Mouse (Mus musculus) lung, adult 2 months (tissue): Measurements from ENCODE around the gene Fgf11. TPM values are rescaled to one million over a fixed set of nuclear protein-coding genes. Genes with fewer than 3 reads are reported as not detected.
A peak's percentile ranks its signal among the peaks of the same experiment; 100 is the strongest.

Source experiments
- DNase-seq: peaks from one replicate; pipeline ENCODE4 v3.0.0; 2022
- H3K4me1 ChIP-seq: fragments of 200-500 bp; 2 replicates; pipeline ENCODE4 v1.6.1; 2011; ENCODE audit warnings: low read length; ENCODE audit not compliant: control insufficient read depth, insufficient read depth
- H3K4me3 ChIP-seq: fragments of 200-500 bp; replicated peaks from 2 replicates; pipeline ENCODE3; 2011; ENCODE audit warnings: low read depth, mild to moderate bottlenecking, control low read depth, low read length; ENCODE audit errors: extremely low read depth
- CTCF ChIP-seq: fragments of 200-500 bp; IDR thresholded peaks from 2 replicates; pipeline ENCODE4 v1.5.1; 2011; ENCODE audit warnings: mild to moderate bottlenecking, low read length, control low read depth; ENCODE audit not compliant: insufficient read depth
- POLR2A ChIP-seq: fragments of 200-500 bp; IDR thresholded peaks from 2 replicates; pipeline ENCODE4 v1.6.1; 2011; ENCODE audit warnings: low read depth, mild to moderate bottlenecking, control low read depth, low read length, borderline replicate concordance; ENCODE audit errors: extremely low read depth
- WGBS: fragments of 180-500 bp; shearing (Covaris S2); methylation state at CpG from one replicate; pipeline ENCODE4 v1.1.7; 2018; 5-methylcytosine and 5-hydroxymethylcytosine counted together
- polyA plus RNA-seq: library from polyadenylated mRNA; depleted of rRNA; stranded (reverse); fragments of >200 nt; gene quantifications from 2 replicates; pipeline ENCODE4 v1.2.3, GENCODE M21; 2012

Gene Fgf11
- polyA plus RNA-seq, 1 experiment: 8.0 TPM

DNA sequence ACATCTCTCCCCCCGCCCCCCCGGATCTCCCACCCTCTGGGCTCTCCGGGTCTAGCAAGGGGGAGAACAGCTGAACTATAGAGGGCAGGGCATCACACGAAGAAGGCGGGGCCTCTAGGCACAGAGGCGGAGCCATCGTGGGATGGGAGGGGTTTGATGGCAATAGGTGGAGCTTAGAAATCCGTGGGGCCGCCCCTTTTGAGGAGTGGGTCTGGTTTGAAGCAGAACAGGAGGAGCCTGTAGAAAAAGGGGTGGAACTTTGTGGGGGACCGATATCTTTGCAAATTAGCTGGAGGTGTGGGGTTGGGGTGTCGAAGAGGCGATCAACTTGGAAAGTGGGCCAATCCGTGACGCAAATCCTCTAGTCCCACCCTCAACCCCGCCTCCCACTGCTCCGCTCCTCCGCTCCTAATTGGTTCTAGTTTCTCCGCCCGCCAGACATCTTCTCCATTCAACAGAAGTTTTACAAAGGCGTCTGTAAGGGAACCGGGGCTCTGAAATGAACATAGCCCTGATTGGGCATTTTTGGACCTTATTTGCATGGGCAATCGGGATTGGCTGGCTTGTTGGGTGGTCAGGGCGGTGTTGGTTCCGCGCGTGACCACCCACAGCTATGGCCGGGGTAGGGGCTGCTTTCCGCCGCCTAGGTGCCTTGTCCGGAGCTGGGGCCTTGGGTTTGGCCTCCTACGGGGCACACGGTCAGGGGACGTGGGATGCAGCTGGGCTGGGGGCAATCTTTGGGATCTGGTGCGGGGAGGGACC lies 36.5 kb upstream of the Fgf11 start, which contains the start of gene Tmem256:
Gene Tmem256, plus strand, starts transcription at position 563 of the 762 bp plus-strand sequence.
- DNase-seq: peak; percentile 95
- Histone ChIP-seq H3K4me3 (peak within 1 kb of the TSS; percentile 99), H3K4me1 (0 out of 2 replicates have a peak, but pooled peaks cover 2% of the 10 kb centered on the region)
- WGBS: under 1% methylated on average over 34 of the region's 34 CpGs
- TF ChIP-seq CTCF (no peak), POLR2A (peak; percentile 90)

DNA sequence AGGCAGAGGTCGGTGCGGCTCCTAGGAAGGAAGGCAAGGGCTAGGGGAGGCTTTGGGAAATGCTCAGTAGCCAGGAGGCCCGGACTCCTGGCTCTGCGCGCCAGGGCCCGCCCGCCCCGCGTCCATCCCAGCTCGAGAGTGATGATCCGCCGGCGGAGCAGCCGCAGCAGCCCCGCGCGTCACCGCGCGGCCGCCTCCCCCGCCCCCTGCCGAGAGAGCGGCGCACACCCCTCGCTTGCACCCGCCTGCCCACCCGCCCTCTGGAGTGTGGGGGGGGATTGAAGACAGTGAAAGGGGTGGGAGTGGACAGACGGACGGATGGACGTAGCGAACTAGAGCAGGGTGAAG lies 35.9 kb upstream of the Fgf11 start, which contains the start of gene Nlgn2:
Gene Nlgn2, minus strand, starts transcription at position 181 of the 348 bp plus-strand sequence.
- under 1% methylated on average over 32 of the region's 32 CpGs for WGBS
- peak within 1 kb of the TSS; percentile 99 for H3K4me3 ChIP-seq
- no peak for TF ChIP-seq POLR2A
- H3K4me1 ChIP-seq: 0 out of 2 replicates have a peak, but pooled peaks cover 2% of the 10 kb centered on the region
- DNase-seq: no peak

DNA sequence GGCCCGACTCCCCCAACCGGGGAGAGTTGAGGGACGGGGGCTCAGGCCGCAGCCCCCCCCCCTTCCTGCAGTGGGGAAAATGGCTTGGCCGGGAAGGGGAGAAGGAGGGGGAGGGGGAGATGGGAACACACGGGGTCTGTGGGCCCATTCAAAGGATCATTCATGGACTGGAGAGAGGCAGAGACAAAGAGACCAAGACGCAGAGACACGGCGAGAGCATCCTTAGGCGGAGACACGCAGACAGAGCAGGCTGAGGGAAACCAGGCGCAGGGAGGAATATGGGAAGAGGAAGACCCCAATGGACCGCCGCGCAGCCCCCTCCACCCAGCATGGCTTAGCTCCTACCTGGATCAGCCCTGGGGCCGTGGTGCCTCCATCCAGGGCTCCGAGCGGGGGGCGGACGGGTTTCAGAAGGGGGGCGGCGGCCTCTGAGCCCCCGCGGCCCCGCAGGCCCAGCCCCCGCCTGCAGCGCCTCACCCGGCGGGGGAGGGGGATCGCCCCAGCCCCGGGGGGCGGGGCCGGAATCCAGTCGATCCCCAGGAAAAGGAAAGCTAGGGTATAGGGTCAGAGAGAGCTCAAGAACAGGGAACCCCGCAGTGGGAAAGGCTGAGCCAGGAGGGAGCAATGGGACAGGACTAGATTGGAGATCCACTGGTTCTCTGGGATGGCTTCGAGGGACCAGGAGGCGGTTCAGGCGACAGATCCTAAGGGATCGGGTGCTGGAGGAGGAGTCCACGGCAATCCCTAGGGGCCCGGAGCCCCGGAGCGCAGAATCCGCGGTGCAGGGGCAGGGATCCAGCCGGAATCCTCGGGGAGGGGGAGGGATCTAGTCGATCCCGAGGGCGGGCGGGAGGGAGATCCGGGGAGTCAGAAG lies 35.3 kb upstream of the Fgf11 start:
- DNase-seq: no peak
- Histone ChIP-seq H3K4me1 (0 out of 2 replicates have a peak, but pooled peaks cover 2% of the 10 kb centered on the region), H3K4me3 (peak overlapping the region; percentile 66)
- TF ChIP-seq CTCF: no peak
- no peak for TF ChIP-seq POLR2A
- 4% methylated on average over 51 of the region's 52 CpGs for WGBS

DNA sequence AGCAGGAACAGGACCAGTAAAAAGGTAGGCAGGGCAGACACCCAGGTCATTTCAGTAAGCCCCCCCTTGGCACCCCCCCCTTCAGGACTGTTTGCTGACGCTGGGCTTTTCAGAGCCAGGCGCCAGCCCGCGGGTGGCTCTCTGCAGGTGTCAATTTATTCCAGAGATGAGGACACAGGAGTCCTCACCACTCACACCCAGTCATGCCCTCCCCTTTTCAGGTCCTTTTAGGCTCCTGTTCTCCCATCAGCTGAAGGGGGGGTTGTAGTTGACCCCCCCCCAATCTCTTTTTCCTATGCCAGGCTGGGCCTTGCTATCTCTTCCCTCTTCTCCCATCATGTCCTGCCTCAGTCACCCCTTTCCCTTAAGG lies 34.3 kb upstream of the Fgf11 start:
- Histone ChIP-seq H3K4me3 (no peak overlapping the region), H3K4me1 (0 out of 2 replicates have a peak, but pooled peaks cover 2% of the 10 kb centered on the region)
- TF ChIP-seq POLR2A: no peak
- TF ChIP-seq CTCF: no peak
- no peak for DNase-seq
- 36% methylated on average over 4 of the region's 4 CpGs for WGBS

DNA sequence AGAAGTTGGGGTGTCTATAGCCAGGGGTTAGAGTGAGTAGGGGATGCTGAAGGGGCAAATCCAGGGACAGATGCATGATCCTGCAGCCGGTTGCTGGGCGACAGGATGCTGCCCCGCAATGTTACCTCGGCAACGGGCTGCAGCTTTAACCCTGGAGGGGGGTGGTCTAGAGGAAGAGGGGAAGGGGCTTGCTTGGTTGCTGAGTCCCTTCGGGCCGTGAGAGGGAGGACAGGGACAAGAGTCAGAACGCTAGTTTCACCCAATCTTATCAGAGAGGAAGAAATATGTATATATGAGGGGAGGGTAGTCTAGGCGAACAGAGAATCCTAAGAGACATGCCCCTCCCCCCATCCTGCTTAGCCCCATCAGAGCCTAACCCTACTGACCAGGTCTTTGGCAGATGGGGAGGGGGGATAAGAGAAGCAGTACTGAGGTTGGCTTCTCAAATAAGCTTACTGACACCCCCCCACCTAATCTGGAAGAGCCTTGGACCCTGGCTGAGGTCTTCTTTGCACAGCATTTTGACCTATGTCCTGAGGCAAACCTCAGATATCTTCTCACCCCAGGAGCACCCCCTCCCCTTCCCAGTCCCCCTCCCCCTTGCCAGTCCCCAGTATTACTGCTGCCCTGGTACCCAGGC lies 33.8 kb upstream of the Fgf11 start:
- Histone ChIP-seq H3K4me1 (0 out of 2 replicates have a peak, but pooled peaks cover 2% of the 10 kb centered on the region), H3K4me3 (no peak overlapping the region)
- WGBS: 54% methylated on average over 9 of the region's 9 CpGs
- no peak for TF ChIP-seq CTCF
- no peak for TF ChIP-seq POLR2A
- DNase-seq: no peak

DNA sequence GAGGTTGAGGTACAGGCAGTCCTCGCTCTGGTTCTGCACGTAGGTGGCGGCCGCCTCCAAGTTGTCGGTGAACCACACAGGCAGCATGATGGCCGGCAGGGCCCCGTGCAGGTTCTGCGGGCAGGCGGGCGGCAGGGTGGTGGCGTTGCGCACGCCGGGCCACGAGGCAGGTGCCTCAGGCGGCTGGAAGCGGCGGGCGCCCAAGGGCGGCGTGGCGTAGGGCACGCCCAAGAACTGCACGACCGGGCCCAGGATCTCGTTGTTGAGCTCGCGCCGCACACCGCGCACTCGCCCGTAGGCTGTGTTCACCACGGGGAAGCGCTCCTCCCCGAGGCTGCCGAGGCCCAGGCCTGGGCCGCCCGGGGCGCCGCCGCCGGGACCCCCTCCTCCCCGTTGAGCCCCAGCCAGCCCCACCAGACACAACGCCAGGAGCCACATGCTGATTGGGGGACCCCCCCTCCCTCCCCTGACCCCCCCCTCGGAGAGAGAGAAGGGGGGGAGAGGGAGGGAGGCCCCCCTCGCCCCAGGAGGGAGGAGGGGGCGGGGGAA lies 32.4 kb upstream of the Fgf11 start:
- DNase-seq: peak; percentile 39
- Histone ChIP-seq H3K4me3 (no peak overlapping the region), H3K4me1 (0 out of 2 replicates have a peak, but pooled peaks cover 2% of the 10 kb centered on the region)
- 27% methylated on average over 46 of the region's 48 CpGs for WGBS
- TF ChIP-seq CTCF (no peak), POLR2A (no peak)

DNA sequence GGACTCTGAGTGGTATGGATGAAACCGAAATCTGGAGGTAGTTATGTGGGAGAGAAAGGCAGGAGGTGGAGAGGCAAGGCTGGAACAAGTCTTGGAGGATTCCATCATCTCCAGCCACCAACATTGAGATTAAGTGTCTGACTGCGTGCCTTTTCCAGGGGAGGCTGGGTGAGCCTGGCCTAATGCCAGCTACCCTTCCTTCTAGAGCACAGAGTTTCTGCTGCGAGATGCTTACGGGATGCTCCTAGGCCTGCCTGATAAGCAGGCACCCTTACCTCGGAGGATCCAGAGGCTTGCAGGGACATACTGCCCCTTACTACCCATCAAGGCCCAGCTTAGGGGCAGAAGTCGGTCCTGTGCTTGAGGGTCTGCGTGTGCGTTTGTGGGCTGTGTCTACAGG lies 31.9 kb upstream of the Fgf11 start:
- DNase-seq: no peak
- 69% methylated on average over 8 of the region's 8 CpGs for WGBS
- Histone ChIP-seq H3K4me3 (no peak overlapping the region), H3K4me1 (0 out of 2 replicates have a peak, but pooled peaks cover 2% of the 10 kb centered on the region)
- TF ChIP-seq POLR2A: no peak
- no peak for TF ChIP-seq CTCF

DNA sequence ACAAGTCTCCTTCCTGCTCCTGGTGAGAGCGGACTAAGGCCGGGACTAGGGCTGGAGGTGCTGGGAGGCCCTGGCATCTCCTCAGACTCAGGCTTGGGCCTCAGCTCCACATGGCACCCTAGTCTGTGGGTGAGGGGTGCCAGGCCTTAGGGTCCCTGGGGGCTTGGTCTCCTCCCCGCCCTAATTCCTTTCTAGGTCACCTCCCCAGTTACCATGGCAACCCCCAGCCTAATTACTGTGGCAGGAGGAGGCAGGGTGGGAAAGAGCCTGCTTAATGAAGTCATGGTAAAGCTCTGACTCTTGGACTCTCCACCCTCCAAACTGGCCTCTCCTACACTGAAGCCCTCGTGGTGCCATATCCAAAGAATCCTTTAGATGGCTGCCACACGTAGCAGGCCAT lies 27.2 kb upstream of the Fgf11 start:
- no peak for DNase-seq
- H3K4me3 ChIP-seq: no peak overlapping the region
- WGBS: 78% methylated on average over 5 of the region's 5 CpGs
- H3K4me1 ChIP-seq: no peaks in the 10 kb centered on the region
- no peak for TF ChIP-seq POLR2A
- no peak for TF ChIP-seq CTCF

DNA sequence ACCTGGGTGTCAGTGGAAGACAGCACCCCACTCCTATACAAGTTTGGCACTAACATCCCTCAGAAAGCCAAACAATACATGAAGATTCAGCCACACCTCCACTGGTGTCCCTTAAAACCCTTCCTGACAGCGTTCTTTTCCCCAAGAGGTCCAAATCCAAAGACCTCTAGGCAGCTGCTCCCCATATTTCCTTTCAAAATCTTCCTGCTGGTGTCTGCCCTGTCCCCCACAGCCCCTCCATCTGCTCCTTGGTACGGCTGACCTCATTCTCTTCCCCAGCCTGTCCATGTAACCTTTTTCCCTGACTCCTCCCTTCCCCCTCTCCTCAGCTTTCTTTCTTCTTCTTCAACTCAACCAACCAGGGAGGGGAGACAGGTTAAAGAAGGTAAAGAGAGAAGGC lies 21.8 kb upstream of the Fgf11 start:
- Histone ChIP-seq H3K4me1 (no peaks in the 10 kb centered on the region), H3K4me3 (no peak overlapping the region)
- TF ChIP-seq POLR2A: no peak
- TF ChIP-seq CTCF: no peak
- WGBS: 66% methylated on average over 2 of the region's 2 CpGs
- no peak for DNase-seq
